Mouse (Mus musculus) cerebellum, adult 2 months (tissue): ENCODE data around the gene Dhx16. TPM values are rescaled to one million over a fixed set of nuclear protein-coding genes. Genes with fewer than 3 reads are reported as not detected.

Experiments
- DNase-seq, 2 experiments: peaks; one replicate each; pipeline ENCODE4 v3.0.0; 2021
- H3K27ac ChIP-seq: fragments of 200-500 bp; 2 replicates; pipeline ENCODE4 v1.5.1; 2012; ENCODE audit warnings: low read length, control low read depth, inconsistent platforms; ENCODE audit not compliant: insufficient read depth
- H3K27me3 ChIP-seq: fragments of 200-500 bp; 2 replicates; pipeline ENCODE4 v1.6.1; 2012; ENCODE audit warnings: inconsistent platforms, mild to moderate bottlenecking, low read length, moderate library complexity; ENCODE audit not compliant: control insufficient read depth, insufficient read depth
- H3K4me1 ChIP-seq: fragments of 200-500 bp; 2 replicates; pipeline ENCODE4 v1.6.1; 2011; ENCODE audit warnings: low read length; ENCODE audit not compliant: control insufficient read depth, insufficient read depth
- H3K4me3 ChIP-seq: fragments of 200-500 bp; replicated peaks from 2 replicates; pipeline ENCODE3; 2011; ENCODE audit warnings: mild to moderate bottlenecking, low read depth, low read length, control low read depth; ENCODE audit not compliant: insufficient read depth
- CTCF ChIP-seq: fragments of 200-500 bp; IDR thresholded peaks from 2 replicates; pipeline ENCODE4 v1.5.1; 2011; ENCODE audit warnings: low read depth, mild to moderate bottlenecking, control low read depth, low read length, moderate library complexity, borderline replicate concordance; ENCODE audit not compliant: insufficient read depth
- POLR2A ChIP-seq: fragments of 200-500 bp; IDR thresholded peaks from 2 replicates; pipeline ENCODE4 v1.6.1; 2011; ENCODE audit warnings: low read length, control low read depth, borderline replicate concordance; ENCODE audit not compliant: insufficient read depth
- whole genome bisulfite sequencing: fragments of 180-500 bp; shearing (Covaris S2); methylation state at CpG from one replicate; pipeline ENCODE4 v1.1.7; 2018; 5-methylcytosine and 5-hydroxymethylcytosine counted together
- polyA plus RNA-seq: library from polyadenylated mRNA; depleted of rRNA; stranded (reverse); fragments of >200 nt; gene quantifications from 2 replicates; pipeline ENCODE4 v1.2.3, GENCODE M21; 2012

Dhx16 gene
- polyA plus RNA-seq, 1 experiment: 52.2 TPM

DNA sequence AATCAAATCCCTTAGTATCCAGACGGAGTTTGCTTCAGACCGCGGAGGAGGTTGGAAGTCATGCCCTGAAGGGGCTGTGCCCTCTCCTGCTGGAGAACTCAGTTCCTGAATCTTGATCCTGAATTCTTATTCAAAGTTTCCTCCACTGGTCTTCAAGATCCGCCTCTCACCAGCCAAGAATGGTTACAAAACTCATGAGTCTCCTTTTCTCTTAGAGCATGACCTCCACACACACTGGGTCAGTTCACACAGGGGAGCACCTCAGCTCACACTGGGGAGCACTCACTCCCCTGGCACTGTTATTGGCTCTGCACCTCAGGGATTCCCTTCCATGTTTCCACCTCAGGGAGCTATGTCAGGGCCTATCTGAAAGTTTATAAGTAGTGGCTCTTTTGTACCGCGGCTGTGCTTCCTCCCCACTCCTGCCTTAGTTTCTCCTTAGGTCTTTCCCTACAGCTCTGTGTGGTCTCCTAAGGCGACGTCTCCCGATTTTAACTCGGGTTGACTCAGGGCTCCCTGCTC is 14.7 kb upstream of the Dhx16 start:
- TF ChIP-seq CTCF (no peak), POLR2A (no peak)
- H3K4me1 ChIP-seq: no peaks in the 10 kb centered on the region
- DNase-seq: no peak
- H3K27ac ChIP-seq: no peak overlapping the region
- WGBS: 32% methylated on average over 10 of the region's 10 CpGs
- no peaks in the 10 kb centered on the region for H3K27me3 ChIP-seq
- no peak overlapping the region for H3K4me3 ChIP-seq

DNA sequence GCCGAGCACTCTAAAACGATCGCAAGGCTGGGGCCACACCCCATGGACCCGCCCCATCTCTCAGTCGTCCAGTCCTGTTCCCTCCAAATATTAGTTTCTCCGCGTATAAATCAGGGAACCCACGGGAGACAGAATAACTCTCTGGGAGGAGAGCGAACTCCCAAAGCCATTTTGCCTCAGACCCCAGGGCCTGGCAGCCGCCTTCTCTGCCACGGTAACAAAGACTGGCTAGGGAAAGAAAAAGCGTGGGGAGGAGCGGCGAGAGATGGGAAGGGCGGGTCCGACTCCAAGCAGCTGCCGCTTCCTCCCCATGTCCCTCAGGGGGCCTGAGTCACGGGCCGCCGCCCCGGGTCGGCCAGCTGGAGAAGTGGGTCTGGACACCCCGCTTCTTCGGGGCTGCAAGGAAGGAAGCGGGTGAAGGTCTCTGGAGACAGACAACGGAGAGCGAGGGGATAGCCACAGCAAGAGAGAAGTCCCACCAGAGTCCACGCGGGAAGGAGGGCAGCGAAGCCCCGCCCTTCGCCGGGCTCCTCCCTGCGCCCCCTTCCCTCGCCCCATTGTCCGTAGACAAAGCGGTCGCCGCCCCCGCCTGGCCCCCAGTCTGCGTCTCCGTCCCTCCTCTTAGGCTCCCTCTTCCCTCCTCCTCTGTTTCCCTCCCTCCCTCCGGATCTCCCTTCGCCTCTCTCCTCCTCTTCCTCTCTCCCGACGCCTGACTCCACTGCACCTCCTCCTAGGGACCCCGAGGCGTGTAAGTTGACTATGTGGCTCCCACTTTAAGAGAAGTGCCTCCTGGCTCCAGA is 13.9 kb upstream of the Dhx16 start, which contains the start of gene Ppp1r18:
Ppp1r18 (plus strand) TSS at position 113 of the 800 bp plus-strand sequence.
- WGBS: under 1% methylated on average over 48 of the region's 48 CpGs
- peak; percentile 40 to 41 for DNase-seq
- Histone ChIP-seq H3K4me3 (peak within 1 kb of the TSS; percentile 61), H3K27me3 (no peaks in the 10 kb centered on the region), H3K27ac (peak within 1 kb of the TSS; percentile 45; the same call in 1 of the 2 replicates), H3K4me1 (no peaks in the 10 kb centered on the region)
- TF ChIP-seq CTCF: no peak

DNA sequence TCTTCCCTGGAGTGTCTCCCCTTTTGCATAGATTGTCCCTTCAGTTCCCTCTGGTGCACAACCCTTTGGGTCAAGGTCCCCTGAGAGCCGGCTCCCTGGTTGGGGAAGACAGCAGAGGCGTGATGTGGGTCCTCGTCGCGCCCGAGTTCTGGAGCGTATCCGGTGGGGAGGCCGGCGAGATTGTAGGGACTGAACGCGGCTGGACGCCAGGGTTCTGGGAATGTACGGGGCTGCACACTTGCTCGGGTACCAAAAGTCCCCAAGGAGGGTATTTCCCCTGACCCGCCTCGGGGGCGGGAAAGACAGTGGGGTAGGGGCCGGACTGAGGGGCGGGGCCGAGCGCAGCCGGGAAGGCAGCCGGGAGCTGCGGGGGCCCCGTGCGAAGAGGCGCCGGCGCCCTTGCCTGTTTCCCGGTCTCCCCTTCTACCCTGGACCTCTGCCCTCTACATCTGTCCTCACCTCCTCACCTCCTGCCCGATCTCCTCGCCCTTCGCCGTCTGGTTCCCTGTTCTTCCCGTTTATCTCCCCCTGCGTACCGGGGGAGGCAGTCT is 13.3 kb upstream of the Dhx16 start:
- DNase-seq: peak; percentile 34 to 44
- H3K4me3 ChIP-seq: peak overlapping the region; percentile 61
- under 1% methylated on average over 38 of the region's 38 CpGs for WGBS
- TF ChIP-seq POLR2A (no peak), CTCF (no peak)
- H3K4me1 ChIP-seq: no peaks in the 10 kb centered on the region
- H3K27me3 ChIP-seq: no peaks in the 10 kb centered on the region
- peak overlapping the region; percentile 45; the same call in 1 of the 2 replicates for H3K27ac ChIP-seq

DNA sequence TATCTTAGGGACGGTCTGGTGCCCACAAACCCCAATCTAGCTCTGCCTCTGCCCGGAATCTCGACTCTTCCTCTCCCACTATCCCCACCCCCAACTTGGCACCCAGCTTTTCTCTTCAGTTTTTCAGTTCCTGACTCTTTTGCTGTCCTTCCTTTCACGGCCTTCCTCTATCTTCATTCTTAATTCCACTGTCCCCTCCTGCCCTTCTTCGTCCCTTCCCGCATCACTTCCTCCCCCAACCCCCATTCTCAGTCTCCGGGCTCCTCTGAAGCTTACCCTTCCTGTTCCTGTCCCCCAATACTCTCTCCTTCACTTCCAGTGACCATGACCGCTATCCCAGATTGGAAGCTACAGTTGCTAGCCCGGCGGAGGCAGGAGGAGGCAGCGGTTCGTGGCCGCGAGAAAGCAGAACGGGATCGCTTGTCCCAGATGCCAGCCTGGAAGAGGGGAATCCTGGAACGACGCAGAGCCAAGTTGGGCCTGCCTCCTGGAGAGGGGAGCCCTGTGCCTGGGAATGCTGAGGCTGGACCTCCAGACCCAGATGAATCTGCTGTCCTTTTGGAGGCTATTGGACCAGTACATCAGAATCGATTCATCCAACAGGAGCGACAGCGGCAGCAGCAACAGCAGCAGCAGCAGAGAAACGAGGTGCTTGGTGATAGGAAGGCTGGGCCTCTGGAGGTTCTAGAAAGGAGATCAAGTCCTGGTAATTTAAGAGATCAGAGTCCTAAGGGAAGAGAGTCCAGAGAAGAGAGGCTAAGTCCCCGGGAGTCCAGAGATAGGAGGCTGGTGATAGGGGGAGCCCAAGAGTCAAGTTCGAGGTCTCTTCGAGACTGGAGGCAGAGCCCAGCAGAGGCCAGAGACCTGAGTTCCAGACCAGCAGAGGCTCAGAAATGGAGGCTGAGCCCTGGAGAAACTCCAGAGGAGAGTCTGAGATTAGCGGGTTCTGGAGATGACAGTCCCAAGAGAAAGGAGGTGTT is 12.4 kb upstream of the Dhx16 start:
- no peak for TF ChIP-seq CTCF
- TF ChIP-seq POLR2A: no peak
- Histone ChIP-seq H3K27ac (no peak overlapping the region), H3K4me1 (no peaks in the 10 kb centered on the region), H3K27me3 (no peaks in the 10 kb centered on the region), H3K4me3 (peak overlapping the region; percentile 61)
- peak in 1 of 2 experiments; percentile 29 for DNase-seq
- 18% methylated on average over 26 of the region's 26 CpGs for WGBS

DNA sequence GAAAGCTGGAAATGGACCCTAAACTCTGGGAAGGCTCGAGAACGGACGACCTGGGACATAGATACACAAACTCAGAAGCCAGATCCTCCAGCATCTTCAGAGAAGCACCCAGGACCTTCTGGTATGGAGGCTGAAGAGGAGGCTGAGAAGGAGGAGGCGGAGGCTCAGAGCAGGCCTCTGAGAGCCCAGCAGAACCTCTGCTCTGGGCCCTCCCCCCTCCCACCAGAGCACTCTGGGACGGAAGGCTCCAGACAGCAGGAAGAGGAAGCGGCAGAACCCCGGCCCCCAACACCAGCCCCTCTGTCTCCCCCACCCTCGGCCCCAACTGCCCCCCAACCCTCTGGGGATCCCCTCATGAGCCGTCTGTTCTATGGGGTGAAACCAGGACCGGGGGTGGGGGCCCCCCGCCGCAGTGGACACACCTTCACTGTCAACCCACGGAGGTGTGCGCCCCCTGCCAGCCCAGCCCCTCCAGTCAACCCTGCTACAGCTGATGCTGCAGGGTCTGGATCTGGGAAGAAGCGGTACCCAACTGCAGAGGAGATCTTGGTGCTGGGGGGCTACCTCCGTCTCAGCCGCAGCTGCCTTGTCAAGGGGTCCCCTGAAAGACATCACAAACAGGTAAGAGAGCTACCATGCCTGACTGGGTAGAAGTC is 11.3 kb upstream of the Dhx16 start:
- H3K27me3 ChIP-seq: no peaks in the 10 kb centered on the region
- TF ChIP-seq POLR2A: no peak
- no peak for TF ChIP-seq CTCF
- DNase-seq: no peak
- peak overlapping the region; percentile 10 for H3K4me3 ChIP-seq
- 35% methylated on average over 17 of the region's 17 CpGs for WGBS
- H3K4me1 ChIP-seq: no peaks in the 10 kb centered on the region
- H3K27ac ChIP-seq: no peak overlapping the region

DNA sequence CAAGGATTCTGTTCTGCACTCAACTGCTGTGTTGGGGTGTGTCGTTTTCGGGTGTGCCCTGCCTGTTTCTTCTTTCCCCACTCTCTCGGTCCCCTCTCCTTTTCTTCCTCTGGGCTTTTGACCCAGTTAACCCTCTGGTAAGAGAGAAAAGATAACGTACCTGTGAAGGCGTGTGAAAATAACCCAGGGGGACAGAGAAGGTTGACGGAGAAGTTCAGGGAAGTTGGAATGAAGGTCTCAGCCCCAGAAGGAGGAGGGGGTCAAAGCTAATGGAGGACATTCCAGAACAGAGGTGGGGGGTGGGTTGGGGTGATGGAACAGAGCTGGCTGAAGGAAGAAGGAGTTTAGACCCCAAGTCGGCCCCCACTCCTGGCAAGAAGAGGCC is 10.7 kb upstream of the Dhx16 start:
- Histone ChIP-seq H3K4me3 (peak overlapping the region; percentile 5), H3K4me1 (peaks cover 3% of the 10 kb centered on the region; the same call in 1 of the 2 replicates), H3K27me3 (no peaks in the 10 kb centered on the region), H3K27ac (no peak overlapping the region)
- TF ChIP-seq CTCF (no peak), POLR2A (no peak)
- no peak for DNase-seq
- 23% methylated on average over 7 of the region's 7 CpGs for WGBS
